Mouse (Mus musculus): ENCODE measurements around the gene Gm20388.

- TF ChIP-seq CTCF (IDR thresholded peaks at IDR 0.05; ENCODE audit: low read depth) = no peak
- no peak for TF ChIP-seq EP300 (IDR thresholded peaks at IDR 0.05; ENCODE audit: low read depth)
Observed at GRCm38 (mm10) chr8:123780471-123780870, 3869.8 kb downstream of the Gm20388 start.
